Mouse (Mus musculus) CH12F3 (cell line): Measurements from ENCODE around the gene Ripply1.

Experiments used
- in situ Hi-C: fragments of 300-500 bp; cut with MboI; formaldehyde crosslinking; loops from 2 replicates; pipeline ENCODE4 v1.14.3; 2020; ENCODE audit warnings: low sequenced_read_pairs

Ripply1 gene

GRCm38 (mm10) chrX:139782278-139783044, at the start of gene Ripply1:
TSS of gene Ripply1 (minus strand) at chrX:139782353.
- in situ Hi-C loops: no loop called here

DNA sequence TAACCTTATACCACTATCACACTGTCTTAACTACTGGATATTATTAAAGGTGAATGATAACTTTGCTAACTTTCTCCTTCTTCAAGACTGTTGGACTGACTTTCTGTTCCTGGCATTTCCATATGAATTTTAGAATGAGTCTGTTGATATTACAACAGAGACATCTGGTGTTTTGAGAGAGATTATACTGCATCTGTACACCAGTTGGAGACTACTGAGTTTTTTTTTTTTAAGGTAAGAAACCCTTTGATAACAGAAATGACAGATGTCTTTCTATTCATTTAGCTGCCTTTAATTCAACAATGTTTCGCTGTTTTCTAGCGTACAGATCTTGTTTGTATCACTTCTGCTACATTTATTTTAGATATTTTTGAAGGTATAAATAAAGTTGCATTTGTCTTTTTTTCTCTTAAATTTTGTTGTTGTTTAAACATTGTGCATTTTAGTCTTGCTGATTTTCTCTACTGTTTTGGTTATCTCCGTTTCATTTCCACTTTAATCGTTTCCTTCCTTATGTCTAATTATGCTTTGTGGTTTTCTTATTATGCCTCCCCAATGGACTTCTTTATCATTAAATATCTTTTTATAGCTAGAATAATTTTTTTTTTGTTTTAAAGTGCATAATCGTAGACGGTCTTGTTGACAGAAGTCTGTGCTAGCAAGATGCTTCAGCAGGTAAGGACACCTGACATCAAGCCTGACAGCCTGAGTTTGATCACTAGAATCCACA, 46.4 kb upstream of the Ripply1 start:
- in situ Hi-C loops: no loop called here

DNA sequence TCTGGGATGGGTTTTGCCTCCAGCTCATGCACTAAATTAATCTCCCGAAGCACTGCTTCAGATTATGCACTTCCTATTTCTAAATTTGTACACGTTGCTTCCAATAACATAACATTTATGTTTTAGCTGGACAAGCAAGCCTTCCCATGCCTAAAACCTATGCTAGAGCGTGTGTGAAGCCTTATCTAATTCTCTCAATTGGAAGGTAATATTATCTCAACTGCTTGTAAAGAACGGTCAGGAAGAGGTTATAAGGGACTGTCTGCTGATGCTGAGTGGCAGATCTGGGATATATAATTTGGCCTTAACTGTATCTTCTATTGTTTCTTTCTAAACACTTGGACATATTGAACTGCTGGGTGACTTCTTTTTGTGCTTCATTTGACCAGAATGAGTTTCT, 44.8 kb upstream of the Ripply1 start:
- in situ Hi-C loops: no loop called here

DNA sequence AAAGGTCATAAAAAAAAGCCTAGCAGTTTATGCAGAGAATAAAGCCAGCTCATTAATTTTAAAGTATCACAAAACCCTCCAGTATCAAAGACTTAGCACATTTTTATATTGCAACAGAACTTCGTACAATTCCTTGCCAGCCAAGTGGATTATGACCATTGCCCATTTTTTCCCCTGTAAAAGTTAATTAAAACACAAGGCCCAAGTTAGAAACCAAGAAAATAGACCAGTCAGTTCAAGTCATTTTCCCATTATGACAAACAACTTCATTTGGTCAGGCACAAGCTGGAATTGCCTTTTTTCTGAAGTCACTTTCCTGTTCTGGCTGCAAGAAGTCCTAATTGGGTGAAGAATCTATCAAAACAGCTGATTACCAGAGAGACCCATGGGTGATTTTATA, 43.2 kb upstream of the Ripply1 start:
- in situ Hi-C loops: no loop called here

GRCm38 (mm10) chrX:139815201-139815600, 33.0 kb upstream of the Ripply1 start:
- in situ Hi-C loops: no loop called here

DNA sequence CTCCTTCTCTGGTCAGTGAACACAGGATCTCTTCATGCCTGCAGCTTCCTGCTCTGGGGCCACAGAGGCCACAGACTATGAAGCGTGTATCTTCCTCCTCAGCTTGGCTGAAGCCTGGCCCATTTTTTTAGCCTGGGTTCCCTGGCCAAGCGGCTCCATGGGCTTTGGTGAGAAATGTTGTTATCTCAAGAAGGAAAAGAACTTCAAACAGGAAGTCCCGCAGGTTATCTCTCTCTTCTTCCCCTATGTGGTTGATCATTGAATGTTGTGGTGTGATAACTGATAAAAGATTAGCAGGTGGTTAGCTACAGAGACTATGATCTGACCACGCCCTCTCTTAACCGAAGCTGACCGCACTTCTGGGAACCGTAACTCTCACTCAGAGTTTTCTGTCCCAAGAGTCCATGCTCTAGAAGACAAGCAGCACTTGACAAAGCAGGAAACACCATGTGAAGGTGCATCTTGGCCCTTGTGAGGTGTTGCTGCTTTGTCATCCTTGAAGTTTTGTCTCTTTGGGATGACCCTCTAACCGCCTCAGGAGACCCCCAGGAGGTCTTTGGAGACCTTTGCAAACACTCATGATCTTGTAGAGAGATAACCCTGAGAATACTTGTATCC, 32.0 kb upstream of the Ripply1 start:
- in situ Hi-C loops: no loop called here

DNA sequence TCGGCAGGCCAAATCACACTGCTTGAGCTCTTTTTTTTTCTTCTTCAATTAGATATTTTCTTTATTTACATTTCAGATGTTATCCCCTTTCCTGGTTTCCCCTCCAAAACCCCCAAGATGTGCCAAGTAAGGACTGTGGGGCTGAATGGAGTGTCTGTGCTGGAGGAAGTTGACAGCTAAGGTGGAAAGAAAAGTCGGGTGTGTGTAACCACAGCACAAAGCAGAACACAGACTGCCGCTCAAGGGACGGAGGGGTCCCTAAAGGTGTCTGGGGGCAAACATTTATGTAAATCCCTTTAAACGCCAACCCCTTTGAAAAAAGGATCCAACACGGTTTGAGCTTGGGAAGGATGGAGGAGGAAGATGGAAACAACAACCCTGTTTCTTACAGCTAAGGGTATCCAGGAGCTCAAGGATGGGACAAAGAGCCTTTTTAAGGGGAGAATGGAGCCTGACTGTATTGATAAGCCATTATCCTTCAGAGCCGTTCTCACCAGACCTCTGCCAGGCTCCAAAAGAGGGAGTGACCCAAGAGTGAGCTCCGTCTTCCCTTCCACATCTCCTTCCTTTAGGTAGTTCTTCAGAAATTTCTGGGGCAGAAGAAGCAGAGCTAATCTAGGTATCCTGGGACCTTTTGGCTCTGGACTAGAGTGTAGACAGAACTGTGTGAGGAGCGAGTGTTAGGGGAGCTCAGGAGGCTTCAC, 31.3 kb upstream of the Ripply1 start:
- in situ Hi-C loops: no loop called here

- in situ Hi-C loops: no loop called here
Observed at GRCm38 (mm10) chrX:139812636-139813298, 30.6 kb upstream of the Ripply1 start.

DNA sequence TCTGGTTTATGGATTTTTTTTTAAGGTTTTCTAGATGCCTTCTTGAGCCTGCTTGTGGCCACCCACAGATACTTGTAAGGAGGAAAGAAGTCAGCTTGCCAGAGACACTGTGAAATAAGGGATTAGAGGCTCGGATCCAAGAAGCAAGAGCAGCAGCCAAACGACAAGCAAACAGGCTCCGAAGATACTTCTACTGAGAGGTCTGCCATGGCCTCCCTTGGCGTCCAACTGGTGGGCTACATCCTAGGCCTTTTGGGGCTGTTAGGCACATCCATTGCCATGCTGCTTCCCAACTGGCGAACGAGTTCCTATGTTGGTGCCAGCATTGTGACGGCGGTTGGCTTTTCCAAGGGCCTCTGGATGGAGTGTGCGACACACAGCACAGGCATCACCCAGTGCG, 26.3 kb upstream of the Ripply1 start:
- in situ Hi-C loops: no loop called here

DNA sequence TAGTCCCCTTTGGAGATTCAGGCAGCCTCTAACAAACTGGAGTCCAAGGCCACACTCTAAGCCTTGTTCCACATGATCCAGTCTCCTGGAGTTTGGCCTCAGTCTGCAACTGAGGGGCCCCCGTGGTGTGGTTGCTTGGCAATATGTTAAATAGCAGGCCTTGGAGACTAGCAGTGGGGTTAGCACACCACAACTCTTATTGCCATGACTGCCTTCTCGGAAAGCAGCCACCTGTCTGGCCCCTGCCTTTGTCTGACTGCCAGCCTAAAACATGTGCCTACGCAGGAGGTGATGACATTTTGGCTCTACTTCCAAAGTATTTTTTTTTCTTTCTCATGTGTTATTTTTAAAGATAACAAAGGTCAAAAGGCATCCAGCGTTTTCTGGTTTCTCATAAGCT, 25.9 kb upstream of the Ripply1 start:
- in situ Hi-C loops: no loop called here

- in situ Hi-C loops: no loop called here
Observed at GRCm38 (mm10) chrX:139807391-139807790, 25.2 kb upstream of the Ripply1 start.

DNA sequence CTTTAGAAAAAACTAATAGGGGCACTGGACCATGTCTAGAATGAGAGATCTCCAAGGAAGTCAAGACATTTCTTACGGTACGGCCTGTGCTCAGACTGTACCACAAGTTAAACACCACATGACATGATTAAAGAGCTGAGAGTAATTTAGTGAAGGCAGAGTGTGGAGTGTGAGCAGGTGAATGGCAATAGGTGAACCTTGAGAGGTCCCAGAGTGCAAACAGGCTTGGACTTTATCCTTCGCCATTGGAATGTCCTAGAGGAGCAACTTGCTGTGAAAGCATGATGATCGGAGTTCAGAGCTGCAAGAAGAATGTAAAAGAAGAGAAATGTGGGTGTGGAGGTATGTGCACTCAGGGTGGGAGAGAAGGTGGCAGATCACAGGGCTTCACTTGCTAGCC, 23.8 kb upstream of the Ripply1 start:
- in situ Hi-C loops: no loop called here

DNA sequence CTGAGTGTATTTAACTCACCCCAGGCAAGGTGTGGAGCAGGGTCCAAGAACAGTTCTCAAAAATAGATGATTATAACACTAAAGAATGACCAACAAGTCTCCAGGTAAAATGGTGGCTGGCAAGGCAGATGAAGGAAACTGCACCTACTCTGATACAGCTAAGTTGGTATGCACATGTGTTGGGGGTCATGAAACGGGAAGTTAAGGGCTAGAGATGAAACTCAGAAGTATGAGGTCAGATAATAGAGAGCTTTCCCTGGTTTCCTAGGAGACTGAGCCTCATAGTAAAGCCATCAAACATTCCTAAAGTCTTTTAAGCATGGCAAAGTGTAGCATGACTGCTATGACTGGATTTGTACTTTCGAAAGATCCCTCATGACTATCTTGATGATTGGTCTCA, 20.9 kb upstream of the Ripply1 start:
- in situ Hi-C loops: no loop called here

DNA sequence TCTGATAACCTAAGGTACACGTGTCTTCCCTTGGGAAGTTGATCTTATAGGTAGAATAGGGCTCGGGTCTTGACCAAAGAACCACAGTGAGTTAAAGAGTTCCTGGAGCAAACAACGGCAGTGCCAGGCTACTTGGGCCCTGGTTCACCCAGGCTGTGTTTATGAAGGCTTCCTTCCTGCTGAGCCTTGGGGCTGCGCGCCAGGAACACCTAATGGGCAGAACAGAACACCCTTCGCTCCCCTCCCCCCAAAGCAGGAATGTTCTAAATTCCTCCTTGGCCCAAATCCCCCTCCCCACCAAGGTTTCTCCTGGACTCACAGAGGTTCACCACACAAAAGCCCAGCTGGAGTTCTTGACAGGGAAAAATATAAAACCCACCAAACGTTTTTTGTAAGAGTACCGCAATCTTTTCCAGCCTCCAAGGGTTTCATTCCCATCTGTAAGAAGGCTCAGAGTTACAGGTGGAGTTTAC, 18.3 kb upstream of the Ripply1 start, which contains the start of gene Cldn2:
Cldn2 (plus strand) TSS at position 423 of the 473 bp plus-strand sequence.
- in situ Hi-C loops: no loop called here

- in situ Hi-C loops: no loop called here
Observed at GRCm38 (mm10) chrX:139799953-139800352, 17.8 kb upstream of the Ripply1 start.

- in situ Hi-C loops: no loop called here
Observed at GRCm38 (mm10) chrX:139797875-139798274, 15.7 kb upstream of the Ripply1 start.

DNA sequence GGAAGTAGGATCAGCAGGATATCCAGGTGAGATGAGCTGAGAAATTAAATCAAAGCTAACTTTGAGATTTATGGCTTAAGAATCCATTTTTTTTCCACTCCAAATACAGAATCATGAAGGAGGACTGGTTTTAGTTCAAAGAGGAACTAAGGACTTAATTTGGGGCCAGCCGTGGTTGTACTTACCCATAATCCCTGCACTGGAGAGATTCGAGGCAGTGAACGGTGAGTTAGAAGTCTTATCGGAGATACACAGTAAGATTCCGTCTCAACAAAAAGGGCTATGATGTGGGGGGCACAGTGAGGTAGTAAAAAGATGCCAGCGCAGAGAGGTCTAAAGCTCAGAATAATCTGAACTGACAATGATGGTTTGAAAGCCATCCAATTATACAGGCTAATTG, 13.9 kb upstream of the Ripply1 start:
- in situ Hi-C loops: no loop called here

- in situ Hi-C loops: no loop called here
Observed at GRCm38 (mm10) chrX:139794072-139794845, 12.1 kb upstream of the Ripply1 start.

- in situ Hi-C loops: no loop called here
Observed at GRCm38 (mm10) chrX:139785764-139786163, 3.6 kb upstream of the Ripply1 start.

DNA sequence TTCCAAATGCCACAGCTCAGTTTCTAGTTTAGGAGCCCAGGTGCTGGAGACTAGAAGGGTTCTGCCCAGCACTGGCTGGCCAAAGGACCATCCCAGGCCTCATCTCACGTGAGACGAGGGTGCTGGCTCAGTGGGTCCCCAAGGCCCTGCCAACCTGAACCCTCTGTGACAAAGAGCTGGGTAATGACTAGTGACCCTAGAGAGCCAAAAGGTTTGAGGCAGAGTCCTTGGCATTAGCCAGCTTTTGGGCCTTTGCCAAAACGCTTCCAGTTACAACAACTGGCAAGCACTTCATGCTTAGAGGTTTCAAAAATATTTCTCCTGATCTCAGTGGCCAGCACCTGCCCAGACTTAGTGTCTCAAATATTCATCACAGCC, 881 bp upstream of the Ripply1 start:
- in situ Hi-C loops: no loop called here
